Mouse (Mus musculus): ENCODE measurements around the gene Crybg1. TPM values are rescaled to one million over a fixed set of nuclear protein-coding genes. Genes with fewer than 3 reads are reported as not detected.

The Crybg1 gene
- polyA plus RNA-seq, 2 experiments: 3.1 to 5.1 TPM

- Histone ChIP-seq H3K27me3 (ENCODE audit: control insufficient read depth, insufficient read depth, low read length) (no peaks in the 10 kb centered on the region), H3K9ac (ENCODE audit: low read depth, low read length, severe bottlenecking) (no peak overlapping the region), H3K9me3 (ENCODE audit: control insufficient read depth, low read length) (no peaks in the 10 kb centered on the region), H3K4me2 (replicated peaks; ENCODE audit: low read depth, low read length, severe bottlenecking) (no peak overlapping the region), H3K36me3 (ENCODE audit: control insufficient read depth, insufficient read depth, low read length) (no peaks in the 10 kb centered on the region), H3K4me3 (replicated peaks; ENCODE audit: low read length) (no peak overlapping the region), H3K4me1 (ENCODE audit: control insufficient read depth, insufficient read depth, low read length) (no peaks in the 10 kb centered on the region), H3K27ac (replicated peaks; ENCODE audit: low read depth, low read length) (no peak overlapping the region)
- no peak for TF ChIP-seq POLR2A (IDR thresholded peaks at IDR 0.05; ENCODE audit: borderline replicate concordance, extremely low read depth, insufficient read depth, insufficient read length)
- DNase-seq (ENCODE audit: low spot score) (no peak), ATAC-seq (ENCODE audit: low FRiP score, low read depth) (no peak)
- WGBS: 70% methylated on average over 12 of the region's 12 CpGs
These were observed 238.4 kb downstream of the Crybg1 start for GRCm38 (mm10) chr10:43910032-43910872.

GRCm38 (mm10) chr10:43904569-43904968 lies 244.1 kb downstream of the Crybg1 start:
- Histone ChIP-seq H3K4me3 (replicated peaks; ENCODE audit: low read length) (no peak overlapping the region), H3K4me2 (replicated peaks; ENCODE audit: low read depth, low read length, severe bottlenecking) (no peak overlapping the region), H3K36me3 (ENCODE audit: control insufficient read depth, insufficient read depth, low read length) (no peaks in the 10 kb centered on the region), H3K27ac (replicated peaks; ENCODE audit: low read depth, low read length) (no peak overlapping the region), H3K9ac (ENCODE audit: low read depth, low read length, severe bottlenecking) (no peak overlapping the region), H3K4me1 (ENCODE audit: control insufficient read depth, insufficient read depth, low read length) (peaks cover 9% of the 10 kb centered on the region; the same call in 1 of the 2 replicates), H3K9me3 (ENCODE audit: control insufficient read depth, low read length) (no peaks in the 10 kb centered on the region), H3K27me3 (ENCODE audit: control insufficient read depth, insufficient read depth, low read length) (no peaks in the 10 kb centered on the region)
- DNase-seq (ENCODE audit: low spot score) (no peak), ATAC-seq (ENCODE audit: low FRiP score, low read depth) (no peak)
- TF ChIP-seq POLR2A (IDR thresholded peaks at IDR 0.05; ENCODE audit: borderline replicate concordance, extremely low read depth, insufficient read depth, insufficient read length): no peak
- WGBS: 66% methylated on average over 1 of the region's 1 CpGs

- WGBS: under 1% methylated on average over 40 of the region's 40 CpGs
These were observed 247.0 kb downstream of the Crybg1 start, which contains the start of the genes Qrsl1 and Rtn4ip1 for GRCm38 (mm10) chr10:43901578-43902194. TSS of gene Qrsl1 (minus strand) at chr10:43901745. TSS of gene Rtn4ip1 (plus strand) at chr10:43901807.

GRCm38 (mm10) chr10:43900883-43901570 lies 247.6 kb downstream of the Crybg1 start:
- Histone ChIP-seq H3K4me3 (replicated peaks; ENCODE audit: low read length) (peak overlapping the region; percentile 73), H3K4me1 (ENCODE audit: control insufficient read depth, insufficient read depth, low read length) (peaks cover 9% of the 10 kb centered on the region; the same call in 1 of the 2 replicates), H3K27me3 (ENCODE audit: control insufficient read depth, insufficient read depth, low read length) (no peaks in the 10 kb centered on the region), H3K4me2 (replicated peaks; ENCODE audit: low read depth, low read length, severe bottlenecking) (peak overlapping the region; percentile 67), H3K9ac (ENCODE audit: low read depth, low read length, severe bottlenecking) (peak overlapping the region; percentile 65), H3K9me3 (ENCODE audit: control insufficient read depth, low read length) (no peaks in the 10 kb centered on the region), H3K27ac (replicated peaks; ENCODE audit: low read depth, low read length) (0 out of 2 replicates have a peak overlapping the region, but pooled peaks have one; percentile 43), H3K36me3 (ENCODE audit: control insufficient read depth, insufficient read depth, low read length) (no peaks in the 10 kb centered on the region)
- 10% methylated on average over 28 of the region's 30 CpGs for WGBS
- no peak for TF ChIP-seq POLR2A (IDR thresholded peaks at IDR 0.05; ENCODE audit: borderline replicate concordance, extremely low read depth, insufficient read depth, insufficient read length)
- peak; percentile 72; the same call in 1 of the 2 replicates for ATAC-seq (ENCODE audit: low FRiP score, low read depth)
- no peak for DNase-seq (ENCODE audit: low spot score)

More at GRCm38 (mm10) chr10:43901578-43902194, 247.0 kb downstream of the Crybg1 start, which contains the start of the genes Qrsl1 and Rtn4ip1:
- Histone ChIP-seq H3K4me3 (replicated peaks; ENCODE audit: low read length) (peak within 1 kb of the TSS; percentile 73), H3K4me1 (ENCODE audit: control insufficient read depth, insufficient read depth, low read length) (peaks cover 9% of the 10 kb centered on the region; the same call in 1 of the 2 replicates), H3K4me2 (replicated peaks; ENCODE audit: low read depth, low read length, severe bottlenecking) (peak within 1 kb of the TSS; percentile 67), H3K27ac (replicated peaks; ENCODE audit: low read depth, low read length) (peak within 1 kb of the TSS; percentile 43; the same call in 1 of the 2 replicates), H3K27me3 (ENCODE audit: control insufficient read depth, insufficient read depth, low read length) (no peaks in the 10 kb centered on the region), H3K9ac (ENCODE audit: low read depth, low read length, severe bottlenecking) (peak within 1 kb of the TSS; percentile 65), H3K36me3 (ENCODE audit: control insufficient read depth, insufficient read depth, low read length) (no peaks in the 10 kb centered on the region), H3K9me3 (ENCODE audit: control insufficient read depth, low read length) (no peaks in the 10 kb centered on the region)
- peak; percentile 95 for DNase-seq (ENCODE audit: low spot score)
- peak; percentile 98 for ATAC-seq (ENCODE audit: low FRiP score, low read depth)
- TF ChIP-seq POLR2A (IDR thresholded peaks at IDR 0.05; ENCODE audit: borderline replicate concordance, extremely low read depth, insufficient read depth, insufficient read length): peak; percentile 72; the same call in 1 of the 2 replicates

Other genes with a start within 250 kb of the Crybg1 start
- gene Qrsl1, start 247.1 kb downstream of the Crybg1 start, polyA plus RNA-seq (2012; rRNA removed): 20.3 and 21.9 TPM in 2 replicates
- gene Qrsl1, start 247.1 kb downstream of the Crybg1 start, polyA plus RNA-seq (2014; fragmentation: Nextera tagmentation; extraction: Ambion mirVana): 17.5 and 23.2 TPM in 2 replicates
- gene Rtn4ip1, start 247.0 kb downstream of the Crybg1 start, polyA plus RNA-seq (2012; rRNA removed): 10.8 and 11.0 TPM in 2 replicates
- 14.8 and 15.1 TPM in 2 replicates for gene Rtn4ip1, start 247.0 kb downstream of the Crybg1 start, polyA plus RNA-seq (2014; fragmentation: Nextera tagmentation; extraction: Ambion mirVana)
- 19.5 and 21.2 TPM in 2 replicates for gene Atg5, start 119.5 kb upstream of the Crybg1 start, polyA plus RNA-seq (2012; rRNA removed)
- gene Atg5, start 119.5 kb upstream of the Crybg1 start, polyA plus RNA-seq (2014; fragmentation: Nextera tagmentation; extraction: Ambion mirVana): 50.3 and 55.1 TPM in 2 replicates